Mouse (Mus musculus): ENCODE measurements around the gene Ap2a2.
A peak's percentile ranks its signal among the peaks of the same experiment; 100 is the strongest.
"Not testable (repeated sequence)": the region's sequence is repeated elsewhere in the genome, so short reads cannot be mapped to it uniquely, and the experiment has no call there.

Ap2a2 gene

GRCm38 (mm10) chr7:141559726-141560325 lies 2.1 kb upstream of the Ap2a2 start:
- DNase-seq (ENCODE audit: low read depth), result no peak

- no peak for DNase-seq (ENCODE audit: low read depth)
These were observed 1.5 kb upstream of the Ap2a2 start for GRCm38 (mm10) chr7:141560471-141560870.

GRCm38 (mm10) chr7:141562421-141562851 lies 463 bp downstream of the Ap2a2 start:
- no peak for DNase-seq (ENCODE audit: low read depth)

GRCm38 (mm10) chr7:141562852-141563427 lies 967 bp downstream of the Ap2a2 start:
- DNase-seq (ENCODE audit: low read depth), result peak; percentile 88

GRCm38 (mm10) chr7:141564561-141564960 lies 2.6 kb downstream of the Ap2a2 start:
- peak; percentile 62 for DNase-seq (ENCODE audit: low read depth)

- no peak for DNase-seq (ENCODE audit: low read depth)
These were observed 4.6 kb downstream of the Ap2a2 start for GRCm38 (mm10) chr7:141566587-141566986.

- no peak for DNase-seq (ENCODE audit: low read depth)
These were observed 7.4 kb downstream of the Ap2a2 start for GRCm38 (mm10) chr7:141569283-141569803.

GRCm38 (mm10) chr7:141569916-141570315 lies 7.9 kb downstream of the Ap2a2 start:
- DNase-seq (ENCODE audit: low read depth), result no peak

GRCm38 (mm10) chr7:141570625-141571295 lies 8.8 kb downstream of the Ap2a2 start:
- DNase-seq (ENCODE audit: low read depth), result no peak

- no peak for DNase-seq (ENCODE audit: low read depth)
These were observed 12.1 kb downstream of the Ap2a2 start for GRCm38 (mm10) chr7:141574041-141574440.

- DNase-seq (ENCODE audit: low read depth), result no peak
These were observed 13.5 kb downstream of the Ap2a2 start for GRCm38 (mm10) chr7:141575481-141575880.

- no peak for DNase-seq (ENCODE audit: low read depth)
These were observed 15.8 kb downstream of the Ap2a2 start for GRCm38 (mm10) chr7:141577801-141578200.

GRCm38 (mm10) chr7:141578511-141578910 lies 16.5 kb downstream of the Ap2a2 start:
- DNase-seq (ENCODE audit: low read depth), result no peak

GRCm38 (mm10) chr7:141578943-141579342 lies 17.0 kb downstream of the Ap2a2 start:
- DNase-seq (ENCODE audit: low read depth), result no peak

GRCm38 (mm10) chr7:141581323-141581722 lies 19.4 kb downstream of the Ap2a2 start:
- no peak for DNase-seq (ENCODE audit: low read depth)

GRCm38 (mm10) chr7:141584048-141584841 lies 22.3 kb downstream of the Ap2a2 start:
- peak; percentile 12 for DNase-seq (ENCODE audit: low read depth)

GRCm38 (mm10) chr7:141585288-141585687 lies 23.3 kb downstream of the Ap2a2 start:
- DNase-seq (ENCODE audit: low read depth), result no peak

- no peak for DNase-seq (ENCODE audit: low read depth)
These were observed 23.9 kb downstream of the Ap2a2 start for GRCm38 (mm10) chr7:141585881-141586280.

- no peak for DNase-seq (ENCODE audit: low read depth)
These were observed 26.9 kb downstream of the Ap2a2 start for GRCm38 (mm10) chr7:141588890-141589289.

GRCm38 (mm10) chr7:141590249-141590648 lies 28.3 kb downstream of the Ap2a2 start:
- DNase-seq (ENCODE audit: low read depth), result not testable (repeated sequence)

GRCm38 (mm10) chr7:141590959-141591358 lies 29.0 kb downstream of the Ap2a2 start:
- no peak for DNase-seq (ENCODE audit: low read depth)

GRCm38 (mm10) chr7:141592096-141592495 lies 30.1 kb downstream of the Ap2a2 start:
- no peak for DNase-seq (ENCODE audit: low read depth)
